Mouse (Mus musculus) lung, embryonic 16.5 days (tissue): ENCODE results near the gene Vmn2r52. TPM values are rescaled to one million over a fixed set of nuclear protein-coding genes. Genes with fewer than 3 reads are reported as not detected.
"Not testable (repeated sequence)": the region's sequence is repeated elsewhere in the genome, so short reads cannot be mapped to it uniquely, and the experiment has no call there.

ENCODE experiments used
- ATAC-seq: fragments of 200-750 bp; cut with Nextera tagmentation; 2 replicates; pipeline ENCODE4 v1.8.0; 2017; ENCODE audit warnings: low read depth, mild to moderate bottlenecking, moderate library complexity
- H3K27ac ChIP-seq: fragments of 300-500 bp; sonication (generic); 2 replicates; pipeline ENCODE4 v1.5.1; 2014; ENCODE audit warnings: mild to moderate bottlenecking, control low read depth, low read length
- H3K27me3 ChIP-seq: fragments of 300-500 bp; sonication (generic); 2 replicates; pipeline ENCODE4 v1.6.1; 2014; ENCODE audit warnings: low read depth, low read length, mixed read lengths; ENCODE audit not compliant: control insufficient read depth, insufficient read depth
- H3K36me3 ChIP-seq: fragments of 300-500 bp; sonication (generic); 2 replicates; pipeline ENCODE4 v1.6.1; 2014; ENCODE audit warnings: low read length; ENCODE audit not compliant: control insufficient read depth, insufficient read depth
- H3K4me1 ChIP-seq: fragments of 300-500 bp; sonication (generic); replicated peaks from 2 replicates; pipeline ENCODE4 v1.6.1; 2014; ENCODE audit warnings: low read length, mixed read lengths; ENCODE audit not compliant: control insufficient read depth, insufficient read depth
- H3K4me2 ChIP-seq: fragments of 300-500 bp; sonication (generic); 2 replicates; pipeline ENCODE4 v1.6.1; 2014; ENCODE audit warnings: low read depth, low read length, control low read depth
- H3K4me3 ChIP-seq: fragments of 300-500 bp; sonication (generic); 2 replicates; pipeline ENCODE4 v1.5.1; 2014; ENCODE audit warnings: mild to moderate bottlenecking, low read length, control low read depth
- H3K9ac ChIP-seq: fragments of 300-500 bp; sonication (generic); 2 replicates; pipeline ENCODE4 v1.6.1; 2014; ENCODE audit warnings: low read length, control low read depth
- H3K9me3 ChIP-seq: fragments of 300-500 bp; sonication (generic); 2 replicates; pipeline ENCODE4 v1.6.1; 2016; ENCODE audit warnings: low read length; ENCODE audit not compliant: control insufficient read depth
- WGBS: fragments of 180-500 bp; shearing (Covaris S2); extraction: QIAGEN DNeasy Blood & Tissue Kit; methylation state at CpG from one replicate; pipeline ENCODE4 v1.1.7; 2014; 5-methylcytosine and 5-hydroxymethylcytosine counted together
- polyA plus RNA-seq: library from polyadenylated mRNA; unstranded; fragments of >200 nt; fragmentation: Nextera tagmentation; extraction: Ambion mirVana; gene quantifications from 2 replicates; pipeline ENCODE4 v1.2.1, GENCODE M21; 2015

Gene Vmn2r52
- not detected in 2 replicates for polyA plus RNA-seq

GRCm38 (mm10) chr7:10176473-10176872 is at the start of gene Vmn2r52:
TSS of gene Vmn2r52 (minus strand) at chr7:10176573.
- H3K27me3 ChIP-seq, result no peaks in the 10 kb centered on the region
- H3K4me2 ChIP-seq, result no peak within 1 kb of the TSS
- no peaks in the 10 kb centered on the region for H3K36me3 ChIP-seq
- no peaks in the 10 kb centered on the region for H3K9me3 ChIP-seq
- H3K4me1 ChIP-seq, result no peaks in the 10 kb centered on the region
- no peak within 1 kb of the TSS for H3K9ac ChIP-seq
- H3K4me3 ChIP-seq, result no peak within 1 kb of the TSS
- no peak within 1 kb of the TSS for H3K27ac ChIP-seq
- ATAC-seq, result no peak
- 89% methylated on average over 1 of the region's 1 CpGs for WGBS

DNA sequence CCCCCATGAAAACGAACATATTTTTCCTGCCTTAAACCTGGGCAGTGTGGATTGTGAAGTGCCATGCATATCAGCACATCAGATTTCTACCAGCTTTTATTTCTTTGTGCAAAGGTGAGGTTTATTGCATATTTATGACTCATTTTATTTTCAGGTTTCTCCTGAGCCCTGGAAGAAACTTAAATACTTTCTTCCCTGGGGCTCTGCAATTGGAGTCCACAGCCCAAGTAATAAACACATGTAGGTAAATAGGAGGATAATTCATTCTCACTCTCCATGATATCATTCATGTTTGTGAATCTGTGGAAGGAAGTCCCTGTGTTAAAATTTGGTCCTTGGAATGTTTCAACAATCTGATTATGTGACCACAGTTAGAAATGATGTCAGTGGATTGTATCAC is 70.7 kb downstream of the Vmn2r52 start, which contains the start of gene Vmn2r51:
Gene Vmn2r51 (minus strand): TSS at position 101 of the 400 bp plus-strand sequence.
- not testable (repeated sequence) for H3K4me2 ChIP-seq, ATAC-seq, H3K27ac ChIP-seq, H3K27me3 ChIP-seq, H3K4me3 ChIP-seq, H3K9ac ChIP-seq, H3K36me3 ChIP-seq, H3K4me1 ChIP-seq, H3K9me3 ChIP-seq
- 44% methylated on average over 1 of the region's 1 CpGs for WGBS

Other genes with a start within 250 kb of the Vmn2r52 start
- not detected in 2 replicates for gene Vmn2r48, start 223.0 kb downstream of the Vmn2r52 start, polyA plus RNA-seq
- not detected in 2 replicates for gene Vmn2r49, start 184.3 kb downstream of the Vmn2r52 start, polyA plus RNA-seq
- not detected in 2 replicates for gene Vmn2r50, start 123.3 kb downstream of the Vmn2r52 start, polyA plus RNA-seq
- not detected in 2 replicates for gene Vmn2r51, start 70.8 kb downstream of the Vmn2r52 start, polyA plus RNA-seq
- gene Vmn1r66, start 101.4 kb upstream of the Vmn2r52 start, polyA plus RNA-seq, result not detected in 2 replicates